Mouse (Mus musculus) heart, embryonic 15.5 days (tissue): ENCODE measurements around the gene Otulin. TPM values are rescaled to one million over a fixed set of nuclear protein-coding genes. Genes with fewer than 3 reads are reported as not detected.

Experiments
- ATAC-seq: fragments of 200-750 bp; cut with Nextera tagmentation; replicated peaks from 2 replicates; pipeline ENCODE4 v1.8.0; 2017; ENCODE audit warnings: low read depth, moderate TSS enrichment; ENCODE audit not compliant: insufficient number of reproducible peaks, insufficient read depth, low FRiP score
- H3K27ac ChIP-seq: fragments of 300-500 bp; sonication (generic); 2 replicates; pipeline ENCODE4 v1.5.1; 2015; ENCODE audit warnings: mild to moderate bottlenecking, inconsistent platforms
- H3K27me3 ChIP-seq: fragments of 300-500 bp; sonication (generic); 2 replicates; pipeline ENCODE4 v1.6.1; 2015; ENCODE audit warnings: inconsistent platforms
- H3K36me3 ChIP-seq: fragments of 300-500 bp; sonication (generic); 2 replicates; pipeline ENCODE4 v1.6.1; 2015; ENCODE audit warnings: mild to moderate bottlenecking, inconsistent platforms
- H3K4me1 ChIP-seq: fragments of 300-500 bp; sonication (generic); replicated peaks from 2 replicates; pipeline ENCODE4 v1.6.1; 2015; ENCODE audit warnings: inconsistent platforms
- H3K4me2 ChIP-seq: fragments of 300-500 bp; sonication (generic); 2 replicates; pipeline ENCODE4 v1.6.1; 2015; ENCODE audit warnings: inconsistent platforms, mild to moderate bottlenecking, moderate library complexity
- H3K4me3 ChIP-seq: fragments of 300-500 bp; sonication (generic); 2 replicates; pipeline ENCODE4 v1.5.1; 2015; ENCODE audit warnings: mild to moderate bottlenecking, inconsistent platforms
- H3K9ac ChIP-seq: fragments of 300-500 bp; sonication (generic); 2 replicates; pipeline ENCODE4 v1.6.1; 2015; ENCODE audit warnings: mild to moderate bottlenecking, inconsistent platforms
- H3K9me3 ChIP-seq: fragments of 300-500 bp; sonication (generic); replicated peaks from 2 replicates; pipeline ENCODE4 v1.6.1; 2016; ENCODE audit warnings: inconsistent platforms
- WGBS: fragments of 180-500 bp; shearing (Covaris S2); methylation state at CpG from one replicate; pipeline ENCODE4 v1.1.7; 2015; ENCODE audit warnings: mixed read lengths; 5-methylcytosine and 5-hydroxymethylcytosine counted together
- polyA plus RNA-seq: library from polyadenylated mRNA; unstranded; fragments of >200 nt; fragmentation: Nextera tagmentation; extraction: Ambion mirVana; gene quantifications from 2 replicates; pipeline ENCODE4 v1.2.1, GENCODE M21; 2015

The Otulin gene
- polyA plus RNA-seq, 1 experiment from 2014 or later: 24.9 TPM

DNA sequence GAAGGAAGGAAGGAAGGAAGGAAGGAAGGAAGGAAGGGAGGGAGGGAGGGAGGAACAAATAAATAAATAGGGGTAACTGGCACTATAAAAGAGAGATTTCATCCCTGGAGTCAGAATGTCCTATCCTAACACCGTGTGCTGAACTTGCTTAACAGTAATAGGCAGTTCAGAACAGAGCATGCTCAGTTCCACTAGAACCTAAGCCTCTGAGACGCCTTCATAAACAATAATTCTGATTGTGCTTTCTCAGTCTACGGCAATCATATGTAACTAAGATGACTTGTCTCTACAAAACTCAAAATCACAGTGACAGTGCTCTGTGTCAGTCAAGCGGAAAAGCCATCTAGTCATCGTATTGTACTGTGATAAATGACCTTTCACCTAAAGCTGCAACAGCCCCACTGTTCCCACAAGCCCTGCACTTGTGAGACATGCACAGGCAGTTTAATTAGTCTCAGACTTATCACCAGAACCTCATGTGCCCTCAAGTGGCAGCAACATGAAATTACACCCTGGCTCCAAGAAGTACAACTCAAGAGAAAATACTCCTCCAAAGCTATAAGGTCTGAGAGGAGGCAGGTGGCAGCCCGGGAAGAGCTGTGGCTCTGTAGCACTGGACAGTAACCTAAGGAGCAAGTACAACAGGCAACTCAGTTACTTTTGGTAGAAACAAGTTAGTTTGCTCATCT, 17.8 kb downstream of the Otulin start:
- Histone ChIP-seq H3K9ac (no peak overlapping the region), H3K27me3 (no peaks in the 10 kb centered on the region), H3K27ac (no peak overlapping the region), H3K4me3 (no peak overlapping the region), H3K4me2 (no peak overlapping the region), H3K36me3 (peaks cover 46% of the 10 kb centered on the region), H3K4me1 (peaks cover 6% of the 10 kb centered on the region), H3K9me3 (no peaks in the 10 kb centered on the region)
- ATAC-seq: peak; percentile 44; the same call in 1 of the 2 replicates
- WGBS: 50% methylated on average over 6 of the region's 6 CpGs

DNA sequence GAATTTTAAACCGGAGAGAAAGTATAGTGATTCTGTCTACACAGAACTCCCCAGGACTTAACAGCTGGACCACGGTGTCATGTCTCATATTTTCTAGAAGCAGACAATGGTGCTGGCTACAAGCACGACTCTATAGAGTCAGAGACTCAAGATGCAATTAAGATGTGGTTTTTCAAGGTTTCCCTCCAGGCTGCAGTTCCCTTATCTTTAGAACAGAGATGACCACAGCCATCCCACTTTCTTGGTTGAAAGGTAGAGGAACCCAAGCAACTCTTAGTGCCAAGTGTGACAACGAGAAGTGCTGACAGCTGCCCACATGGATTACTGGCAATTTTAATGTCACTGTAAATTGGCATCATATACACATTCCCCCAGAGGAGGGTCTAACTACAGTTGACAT, 20.9 kb downstream of the Otulin start:
- Histone ChIP-seq H3K36me3 (peaks cover 56% of the 10 kb centered on the region), H3K4me2 (no peak overlapping the region), H3K27ac (no peak overlapping the region), H3K9ac (no peak overlapping the region), H3K4me1 (peaks cover 3% of the 10 kb centered on the region), H3K4me3 (no peak overlapping the region), H3K9me3 (no peaks in the 10 kb centered on the region), H3K27me3 (no peaks in the 10 kb centered on the region)
- ATAC-seq: no peak
- WGBS: 72% methylated on average over 4 of the region's 4 CpGs

DNA sequence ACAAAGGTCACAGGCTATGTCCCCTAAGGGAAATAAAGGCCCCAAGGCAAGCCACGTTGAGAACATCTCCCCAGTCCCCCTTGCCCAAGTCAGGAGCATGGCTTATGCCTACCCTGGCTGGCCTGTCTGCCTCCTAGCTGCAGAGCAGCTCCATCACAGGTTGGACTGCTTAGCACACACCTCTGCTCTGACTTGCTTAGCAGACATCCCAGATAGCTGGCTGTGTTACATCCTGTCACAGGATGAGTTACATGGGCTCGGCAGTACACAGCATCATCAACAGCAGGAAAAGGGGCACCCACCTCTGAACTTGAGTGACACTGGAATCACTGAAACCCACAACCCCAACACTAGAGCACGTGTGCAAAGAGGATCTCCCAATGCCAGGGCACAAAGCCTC, 25.2 kb downstream of the Otulin start:
- Histone ChIP-seq H3K4me3 (no peak overlapping the region), H3K36me3 (peaks cover 46% of the 10 kb centered on the region), H3K27ac (no peak overlapping the region), H3K9ac (no peak overlapping the region), H3K4me2 (no peak overlapping the region), H3K4me1 (no peaks in the 10 kb centered on the region), H3K27me3 (no peaks in the 10 kb centered on the region), H3K9me3 (no peaks in the 10 kb centered on the region)
- WGBS: 65% methylated on average over 3 of the region's 3 CpGs
- ATAC-seq: no peak

DNA sequence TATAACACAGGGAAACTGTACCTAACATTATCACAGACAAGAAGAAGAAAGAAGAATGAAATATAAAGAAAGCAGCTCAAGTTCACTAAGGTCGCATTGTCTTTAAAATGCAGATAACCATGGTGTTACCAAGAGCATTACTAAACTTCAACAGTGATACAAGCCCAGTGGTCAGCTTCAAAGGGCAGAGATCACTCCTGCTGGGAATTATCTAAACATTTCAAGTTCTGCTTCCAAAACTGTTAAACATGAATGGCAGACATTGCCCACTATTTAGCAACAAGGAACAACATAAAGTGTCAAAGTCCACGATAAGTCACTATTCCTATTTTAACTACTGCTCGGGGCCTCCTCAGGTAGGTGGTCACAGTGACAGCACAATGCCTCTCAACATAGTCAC, 25.9 kb downstream of the Otulin start:
- Histone ChIP-seq H3K4me2 (no peak overlapping the region), H3K36me3 (peaks cover 46% of the 10 kb centered on the region)
- WGBS: 76% methylated on average over 3 of the region's 3 CpGs

DNA sequence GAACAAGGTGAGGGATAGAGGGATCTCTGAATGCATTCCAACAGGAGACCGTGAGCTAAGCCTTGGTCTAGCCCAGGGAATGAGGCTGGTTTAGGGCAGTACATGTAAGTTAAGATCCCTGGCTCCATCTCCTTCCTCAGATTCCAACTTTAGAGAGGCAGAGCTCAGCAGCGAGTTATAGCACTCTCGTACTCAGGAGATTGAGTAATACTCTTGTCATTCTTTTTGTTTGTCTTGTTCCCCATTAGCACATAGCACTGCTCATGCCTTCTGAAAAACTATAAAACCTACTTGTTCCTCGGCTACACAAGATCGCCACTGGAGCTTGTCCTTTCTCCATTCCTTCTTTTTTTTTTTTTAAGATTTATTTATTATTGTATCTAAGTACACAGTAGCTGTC, 30.0 kb downstream of the Otulin start:
- no peaks in the 10 kb centered on the region for H3K27me3 ChIP-seq
- ATAC-seq: no peak

More for the DNA sequence above, 25.9 kb downstream of the Otulin start:
- H3K9ac ChIP-seq: no peak overlapping the region
- H3K9me3 ChIP-seq: no peaks in the 10 kb centered on the region
- H3K4me1 ChIP-seq: no peaks in the 10 kb centered on the region
- no peak overlapping the region for H3K4me3 ChIP-seq
- no peak for ATAC-seq
- no peaks in the 10 kb centered on the region for H3K27me3 ChIP-seq
- no peak overlapping the region for H3K27ac ChIP-seq

GRCm38 (mm10) chr15:27598786-27599385, 31.6 kb downstream of the Otulin start:
- no peak overlapping the region for H3K4me3 ChIP-seq
- no peak overlapping the region for H3K27ac ChIP-seq
- WGBS: 86% methylated on average over 13 of the region's 13 CpGs
- H3K27me3 ChIP-seq: no peaks in the 10 kb centered on the region
- H3K9ac ChIP-seq: no peak overlapping the region
- no peak overlapping the region for H3K4me2 ChIP-seq
- H3K4me1 ChIP-seq: peaks cover 23% of the 10 kb centered on the region
- H3K9me3 ChIP-seq: no peaks in the 10 kb centered on the region
- ATAC-seq: no peak
- H3K36me3 ChIP-seq: peaks cover 17% of the 10 kb centered on the region; the same call in 1 of the 2 replicates

More for the DNA sequence above, 30.0 kb downstream of the Otulin start:
- peaks cover 18% of the 10 kb centered on the region; the same call in 1 of the 2 replicates for H3K36me3 ChIP-seq
- no peaks in the 10 kb centered on the region for H3K9me3 ChIP-seq
- no peak overlapping the region for H3K9ac ChIP-seq
- H3K4me3 ChIP-seq: no peak overlapping the region
- peaks cover 16% of the 10 kb centered on the region for H3K4me1 ChIP-seq
- WGBS: 88% methylated on average over 5 of the region's 5 CpGs
- no peak overlapping the region for H3K4me2 ChIP-seq
- H3K27ac ChIP-seq: no peak overlapping the region

GRCm38 (mm10) chr15:27597516-27597915, 33.0 kb downstream of the Otulin start:
- no peaks in the 10 kb centered on the region for H3K27me3 ChIP-seq
- H3K9ac ChIP-seq: no peak overlapping the region
- no peak overlapping the region for H3K4me3 ChIP-seq
- no peaks in the 10 kb centered on the region for H3K9me3 ChIP-seq
- no peak for ATAC-seq
- 83% methylated on average over 4 of the region's 4 CpGs for WGBS
- peaks cover 21% of the 10 kb centered on the region; the same call in 1 of the 2 replicates for H3K36me3 ChIP-seq
- peak overlapping the region; percentile 72 for H3K27ac ChIP-seq
- peaks cover 23% of the 10 kb centered on the region for H3K4me1 ChIP-seq
- H3K4me2 ChIP-seq: no peak overlapping the region

DNA sequence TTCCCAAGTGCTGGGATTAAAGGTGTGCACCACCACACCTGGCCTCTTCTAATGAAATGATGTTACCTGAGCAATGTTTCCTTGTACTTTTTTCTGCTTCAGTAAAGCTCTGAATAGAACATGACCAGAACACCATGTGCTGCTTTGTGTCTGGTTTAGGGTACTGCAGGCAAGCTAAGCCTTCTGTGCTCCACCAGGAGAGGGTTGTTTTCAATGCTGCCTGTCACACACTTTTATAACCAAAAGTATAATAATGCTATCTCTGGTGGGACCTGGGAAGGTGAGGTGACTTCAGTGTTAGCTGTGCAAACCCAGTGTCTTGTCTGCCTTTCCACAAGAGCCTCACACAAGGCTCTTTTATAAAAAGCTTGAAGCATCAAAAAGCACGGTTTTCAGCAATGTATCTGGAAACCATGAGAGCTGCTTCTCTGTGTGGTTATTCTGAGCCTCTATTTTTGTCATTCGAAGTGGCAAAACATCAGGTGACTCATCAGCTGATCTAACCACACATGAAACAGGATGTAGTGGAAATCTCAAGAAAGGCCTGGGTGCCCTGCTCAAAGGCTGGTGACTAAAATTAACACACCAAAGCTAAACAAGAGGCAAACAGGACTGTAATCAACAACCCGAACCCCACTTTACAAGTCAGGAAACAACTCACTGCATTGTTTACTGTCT, 33.9 kb downstream of the Otulin start:
- Histone ChIP-seq H3K9me3 (no peaks in the 10 kb centered on the region), H3K4me2 (no peak overlapping the region), H3K27me3 (no peaks in the 10 kb centered on the region), H3K36me3 (peaks cover 25% of the 10 kb centered on the region; the same call in 1 of the 2 replicates), H3K4me3 (no peak overlapping the region), H3K4me1 (peaks cover 23% of the 10 kb centered on the region), H3K9ac (no peak overlapping the region), H3K27ac (peak overlapping the region; percentile 72)
- ATAC-seq: no peak
- 31% methylated on average over 3 of the region's 3 CpGs for WGBS

DNA sequence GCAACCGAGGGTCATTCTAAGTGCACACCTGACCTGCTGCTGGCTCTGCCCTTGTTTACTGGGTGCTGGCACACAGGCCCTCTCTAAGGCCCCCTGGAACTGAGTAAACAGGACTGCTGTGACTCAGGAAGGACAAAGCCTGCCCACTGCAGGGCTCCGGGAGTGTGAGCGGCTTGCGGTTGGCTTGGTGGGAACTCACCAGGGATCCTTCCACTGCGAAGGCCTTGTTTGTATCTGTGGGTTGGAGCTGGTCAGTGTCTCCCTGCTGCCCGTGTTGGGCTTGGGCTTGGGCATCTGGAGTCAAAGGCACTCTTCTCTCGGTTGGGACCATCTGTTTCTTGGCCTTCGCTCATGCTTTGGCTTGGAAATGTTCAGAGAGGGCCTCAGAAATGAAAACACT, 34.9 kb downstream of the Otulin start:
- Histone ChIP-seq H3K4me2 (no peak overlapping the region), H3K9ac (no peak overlapping the region), H3K9me3 (no peaks in the 10 kb centered on the region), H3K36me3 (peaks cover 26% of the 10 kb centered on the region; the same call in 1 of the 2 replicates), H3K4me3 (no peak overlapping the region), H3K27ac (peak overlapping the region; percentile 72), H3K27me3 (no peaks in the 10 kb centered on the region), H3K4me1 (peaks cover 23% of the 10 kb centered on the region)
- 58% methylated on average over 8 of the region's 8 CpGs for WGBS
- ATAC-seq: no peak

- no peak overlapping the region for H3K4me3 ChIP-seq
- ATAC-seq: no peak
- no peaks in the 10 kb centered on the region for H3K9me3 ChIP-seq
- no peak overlapping the region for H3K9ac ChIP-seq
- H3K27me3 ChIP-seq: no peaks in the 10 kb centered on the region
- H3K36me3 ChIP-seq: peaks cover 28% of the 10 kb centered on the region; the same call in 1 of the 2 replicates
- H3K4me2 ChIP-seq: no peak overlapping the region
- H3K4me1 ChIP-seq: peaks cover 23% of the 10 kb centered on the region
- H3K27ac ChIP-seq: peak overlapping the region; percentile 72
- 37% methylated on average over 4 of the region's 4 CpGs for WGBS
Measured at GRCm38 (mm10) chr15:27594973-27595372, 35.5 kb downstream of the Otulin start.

GRCm38 (mm10) chr15:27593717-27594116, 36.8 kb downstream of the Otulin start:
- H3K4me3 ChIP-seq: no peak overlapping the region
- peaks cover 25% of the 10 kb centered on the region; the same call in 1 of the 2 replicates for H3K36me3 ChIP-seq
- H3K27ac ChIP-seq: no peak overlapping the region
- no peak overlapping the region for H3K9ac ChIP-seq
- no peak for ATAC-seq
- no peaks in the 10 kb centered on the region for H3K27me3 ChIP-seq
- 81% methylated on average over 13 of the region's 13 CpGs for WGBS
- peaks cover 23% of the 10 kb centered on the region for H3K4me1 ChIP-seq
- H3K9me3 ChIP-seq: no peaks in the 10 kb centered on the region
- H3K4me2 ChIP-seq: no peak overlapping the region
